Mouse (Mus musculus) gonadal fat pad, adult 2 months (tissue): ENCODE results near the gene Pam16. TPM values are rescaled to one million over a fixed set of nuclear protein-coding genes. Genes with fewer than 3 reads are reported as not detected.

Experiments
- DNase-seq: peaks from one replicate; pipeline ENCODE4 v3.0.0-alpha.2; 2012; ENCODE audit warnings: low read depth
- polyA plus RNA-seq: library from polyadenylated mRNA; depleted of rRNA; stranded (reverse); fragments of >200 nt; gene quantifications from 2 replicates; pipeline ENCODE4 v1.2.3, GENCODE M21; 2012

Pam16 gene
- polyA plus RNA-seq, 1 experiment, result 25.4 TPM

DNA sequence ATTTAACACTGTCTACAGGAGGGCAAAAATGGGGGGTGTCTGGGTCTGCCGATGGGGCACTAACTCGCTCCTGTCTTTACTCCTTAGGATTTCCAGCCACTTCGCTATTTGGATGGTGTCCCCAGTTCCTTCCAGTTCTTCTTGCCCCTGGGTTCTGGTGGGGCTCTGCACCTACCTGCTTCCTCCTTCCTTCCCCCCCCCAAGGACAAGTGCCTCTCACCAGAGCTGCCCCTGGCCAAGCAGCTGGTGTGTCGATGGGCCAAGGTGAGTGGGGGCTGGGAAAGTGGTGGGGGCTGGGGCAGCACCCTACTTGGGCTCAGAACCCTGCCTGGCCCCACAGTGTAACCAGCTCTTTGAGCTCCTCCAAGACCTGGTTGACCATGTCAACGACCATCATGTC, 13.6 kb downstream of the Pam16 start:
- DNase-seq, result no peak

- no peak for DNase-seq
Measured at GRCm38 (mm10) chr16:4608532-4609059, 16.2 kb downstream of the Pam16 start.

DNA sequence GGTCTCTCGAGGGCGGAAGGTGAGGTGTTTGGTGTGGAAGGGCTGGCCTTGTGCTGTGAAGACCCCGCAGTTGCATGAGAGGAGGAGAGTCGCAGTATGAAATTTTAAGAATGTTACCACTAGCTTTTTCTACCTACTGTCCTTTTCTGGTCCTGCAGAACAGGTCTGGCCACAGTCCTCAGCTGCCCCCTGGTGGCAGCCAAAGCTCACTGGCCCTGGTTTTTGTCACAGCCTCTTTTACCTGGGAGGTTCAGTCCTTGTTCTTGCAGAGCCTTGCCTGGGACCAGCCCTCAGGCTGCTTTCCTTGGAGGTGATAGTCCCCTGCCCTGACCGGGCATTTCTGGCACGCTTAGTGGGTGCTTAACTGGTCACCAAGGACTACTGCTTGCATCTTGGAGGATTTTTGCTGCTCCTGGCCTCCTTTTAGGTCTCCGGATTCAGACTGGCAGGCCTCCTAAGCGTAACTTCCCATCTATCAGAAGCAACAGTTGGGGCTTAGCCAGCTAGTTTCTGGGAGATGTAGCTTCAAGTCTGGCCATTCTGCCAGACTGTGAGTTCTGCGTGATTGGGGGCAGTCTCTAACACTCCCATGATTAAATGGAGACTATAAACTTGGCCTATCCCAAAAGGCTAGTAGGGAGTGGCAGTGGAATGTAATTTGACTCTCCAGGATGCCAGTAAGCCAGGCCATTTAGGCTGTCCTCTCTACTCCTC, 16.8 kb downstream of the Pam16 start:
- no peak for DNase-seq

DNA sequence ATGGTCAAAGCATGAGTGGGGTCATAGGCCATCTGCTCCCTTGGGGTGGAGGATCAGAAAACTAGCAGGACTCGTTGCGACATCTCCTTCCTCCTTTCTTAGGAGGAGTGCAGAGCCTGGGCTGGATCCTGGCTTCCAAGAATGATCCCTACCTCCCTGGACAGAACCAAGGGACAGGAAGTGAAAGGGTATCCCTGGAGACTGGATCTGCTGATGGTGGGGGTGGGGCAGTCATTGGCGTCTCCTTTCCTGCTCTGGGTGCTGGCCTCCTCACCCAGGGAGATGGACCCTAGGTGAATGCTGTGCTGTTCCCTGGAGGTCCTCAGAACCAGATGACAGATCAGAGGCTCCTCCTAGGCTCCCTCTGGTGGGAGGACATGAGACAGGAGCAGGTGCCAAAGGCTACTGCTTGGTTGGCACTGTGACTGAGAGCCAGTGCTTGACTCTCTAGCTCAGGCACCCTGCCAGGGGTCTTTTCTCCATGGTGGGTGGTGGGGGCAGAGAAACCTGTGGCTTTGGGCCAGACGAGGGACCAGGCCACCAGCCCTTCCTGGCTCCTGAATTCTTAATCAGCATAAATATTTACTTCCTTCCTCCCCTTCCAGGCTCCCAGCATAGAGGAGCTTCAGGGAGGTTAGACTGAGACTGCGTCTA, 18.2 kb downstream of the Pam16 start:
- no peak for DNase-seq

- DNase-seq, result no peak
Measured at GRCm38 (mm10) chr16:4605514-4606131, 19.2 kb downstream of the Pam16 start.

DNA sequence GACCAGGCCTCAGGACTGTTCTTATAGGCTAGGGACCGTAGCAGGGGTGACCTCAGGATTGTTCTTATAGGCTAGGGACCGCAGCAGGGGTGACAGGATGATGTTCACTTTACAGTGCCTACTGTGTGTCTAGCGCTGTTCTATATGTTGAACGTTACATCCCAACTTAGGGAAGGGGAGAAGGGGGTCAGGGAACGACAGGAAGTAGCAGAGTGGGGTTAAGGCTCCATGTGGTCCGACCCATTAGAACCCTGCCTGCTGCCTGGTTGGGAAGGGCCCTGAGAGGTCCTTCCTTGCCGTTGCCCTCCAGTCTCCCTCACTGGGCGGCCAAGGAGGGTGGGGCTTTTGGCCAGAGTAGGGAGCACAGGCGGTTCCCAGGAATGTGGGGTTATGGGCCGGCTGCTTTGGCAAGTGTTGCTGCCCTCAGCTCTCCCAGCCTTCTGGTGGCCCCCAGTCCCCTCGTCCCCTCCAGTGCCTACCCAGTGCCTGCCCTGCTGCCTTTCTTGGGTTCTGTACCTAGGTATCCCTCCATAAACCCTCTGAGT, 20.4 kb downstream of the Pam16 start:
- DNase-seq, result no peak

- no peak for DNase-seq
Measured at GRCm38 (mm10) chr16:4603453-4603837, 21.3 kb downstream of the Pam16 start.

DNA sequence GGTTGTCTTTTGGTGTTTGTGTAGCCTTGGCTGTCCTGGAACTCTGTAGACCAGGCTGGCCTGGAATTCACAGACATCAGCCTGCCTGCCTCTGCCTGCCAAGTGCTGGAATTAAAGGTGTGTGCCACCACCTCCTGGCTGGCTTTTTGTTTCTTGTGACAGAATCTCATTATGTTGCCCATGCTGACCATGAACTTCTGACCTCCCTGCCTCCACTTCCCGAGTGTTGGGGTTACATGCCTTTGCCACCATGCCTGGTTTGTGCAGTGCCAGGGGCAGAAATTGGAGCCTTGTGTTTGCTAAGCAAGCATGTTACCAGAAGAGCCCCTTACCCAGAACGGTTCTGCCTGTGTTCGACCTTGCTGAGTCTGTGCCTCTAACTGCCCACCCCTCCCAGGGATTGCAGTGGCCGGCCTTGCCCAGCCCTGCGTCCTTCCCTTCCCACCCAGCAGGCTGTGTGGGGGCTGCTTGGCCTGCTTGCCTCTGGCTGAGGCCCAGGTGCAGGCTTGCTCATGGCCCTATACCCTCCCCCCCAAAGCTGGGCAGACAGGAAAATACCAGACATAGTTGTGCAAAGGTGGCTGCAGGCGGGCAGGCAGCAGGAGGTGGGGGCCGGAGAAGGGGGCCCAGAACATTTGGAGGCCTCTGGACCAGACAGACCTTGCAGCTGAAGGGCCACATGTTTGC, 21.9 kb downstream of the Pam16 start:
- no peak for DNase-seq

GRCm38 (mm10) chr16:4602189-4602588, 22.6 kb downstream of the Pam16 start:
- DNase-seq, result no peak

GRCm38 (mm10) chr16:4600701-4601310, 24.0 kb downstream of the Pam16 start:
- DNase-seq, result no peak

GRCm38 (mm10) chr16:4599616-4600015, 25.2 kb downstream of the Pam16 start:
- DNase-seq, result no peak

GRCm38 (mm10) chr16:4598891-4599543, 25.8 kb downstream of the Pam16 start:
- DNase-seq, result no peak

- no peak for DNase-seq
Measured at GRCm38 (mm10) chr16:4598041-4598440, 26.7 kb downstream of the Pam16 start.

DNA sequence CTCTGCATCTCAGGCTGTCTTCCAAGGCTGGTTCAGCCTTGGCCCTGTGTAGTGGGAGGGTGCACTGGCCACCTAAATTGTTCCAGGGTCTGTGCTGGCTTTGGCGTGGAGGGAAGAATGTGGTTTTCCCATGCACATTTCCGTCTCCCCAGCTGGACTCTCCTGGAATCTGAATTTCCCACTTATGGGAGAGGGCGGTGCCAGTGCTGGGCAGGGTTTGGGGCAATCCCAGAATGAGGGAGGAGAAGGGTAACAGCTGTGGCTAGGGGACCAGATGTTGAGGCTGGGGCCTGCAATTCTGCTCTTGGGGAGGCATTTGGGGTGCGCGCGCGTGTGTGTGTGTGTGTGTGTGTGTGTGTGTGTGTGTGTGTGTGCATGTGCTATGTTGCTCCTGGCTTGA, 27.5 kb downstream of the Pam16 start:
- DNase-seq, result no peak

DNA sequence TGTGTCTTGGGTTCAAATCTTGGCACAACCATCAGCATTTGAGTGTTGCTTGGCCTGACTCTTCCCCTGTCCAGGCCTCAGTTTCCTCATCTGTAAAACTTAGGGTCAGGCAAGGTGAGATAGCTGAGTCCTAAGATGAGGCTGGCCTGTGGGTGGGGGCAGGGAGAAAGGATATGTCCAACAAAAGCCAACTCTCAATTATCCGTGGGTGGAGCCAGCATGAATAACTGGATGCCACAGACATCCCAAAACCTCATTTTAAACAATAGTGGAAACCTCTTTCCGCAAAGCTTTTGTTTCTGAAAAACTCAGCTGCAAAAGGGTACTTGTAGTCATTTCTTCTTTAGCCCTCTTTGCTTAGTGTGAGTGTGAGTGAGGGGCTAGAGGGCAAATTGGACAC, 28.0 kb downstream of the Pam16 start:
- DNase-seq, result no peak

GRCm38 (mm10) chr16:4596141-4596728, 28.6 kb downstream of the Pam16 start:
- DNase-seq, result no peak

DNA sequence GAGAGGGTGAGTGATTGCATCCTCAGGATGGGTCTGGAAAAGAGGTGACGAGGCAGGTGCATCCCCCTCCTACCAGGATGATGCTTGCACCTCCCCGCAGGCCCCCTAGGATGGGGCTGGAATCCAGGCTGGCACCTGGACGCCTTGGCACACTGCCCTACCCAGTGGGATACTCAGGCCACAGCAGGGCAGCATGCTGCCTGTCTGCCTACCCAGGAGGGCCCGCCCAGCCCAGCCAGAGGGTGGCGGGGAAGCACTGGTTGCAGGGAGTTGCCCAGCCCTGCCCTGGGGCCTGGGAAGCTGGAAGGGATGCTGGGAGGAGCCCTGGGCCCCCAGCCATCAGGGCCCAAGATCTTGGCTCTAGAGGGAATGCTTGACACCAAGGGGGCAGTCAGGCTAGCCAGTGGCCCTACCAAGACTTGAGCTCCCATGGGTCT, 29.2 kb downstream of the Pam16 start:
- DNase-seq, result no peak

DNA sequence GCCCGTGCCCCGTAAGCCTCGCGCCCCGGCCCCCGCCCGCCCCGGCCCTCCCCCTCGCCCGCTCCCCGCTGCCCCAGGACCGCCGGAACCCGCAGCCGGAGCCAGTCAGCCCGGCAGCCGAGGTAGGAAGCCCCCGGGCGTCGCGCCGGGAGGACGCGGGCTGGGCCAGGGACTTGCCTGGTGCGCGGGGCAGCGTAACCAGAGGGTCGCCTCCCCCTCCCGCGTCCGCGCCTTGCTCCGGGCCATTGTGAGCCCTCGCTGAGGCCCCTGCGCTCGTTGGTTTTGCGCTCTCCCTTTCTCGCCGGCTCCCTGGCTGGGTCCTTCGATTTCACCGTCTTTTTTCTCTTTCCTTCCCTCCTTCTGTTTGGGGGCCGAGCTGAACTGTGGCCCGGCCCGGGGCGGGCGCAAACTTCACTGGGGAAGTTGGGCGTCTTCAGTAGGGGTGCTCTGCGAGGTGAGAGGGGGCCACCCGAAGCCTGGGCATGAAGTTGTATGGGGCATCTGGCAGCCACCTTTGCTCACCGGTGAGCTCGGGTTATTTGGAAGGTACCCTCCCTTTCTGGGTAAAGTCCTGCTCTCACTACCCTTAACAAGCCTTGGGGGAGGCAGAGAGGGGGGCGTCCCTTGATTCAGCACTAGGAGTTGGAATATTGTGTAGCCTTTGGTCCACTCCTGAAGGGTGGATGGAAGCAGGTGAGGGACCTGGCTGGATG, 29.8 kb downstream of the Pam16 start:
- DNase-seq, result no peak

DNA sequence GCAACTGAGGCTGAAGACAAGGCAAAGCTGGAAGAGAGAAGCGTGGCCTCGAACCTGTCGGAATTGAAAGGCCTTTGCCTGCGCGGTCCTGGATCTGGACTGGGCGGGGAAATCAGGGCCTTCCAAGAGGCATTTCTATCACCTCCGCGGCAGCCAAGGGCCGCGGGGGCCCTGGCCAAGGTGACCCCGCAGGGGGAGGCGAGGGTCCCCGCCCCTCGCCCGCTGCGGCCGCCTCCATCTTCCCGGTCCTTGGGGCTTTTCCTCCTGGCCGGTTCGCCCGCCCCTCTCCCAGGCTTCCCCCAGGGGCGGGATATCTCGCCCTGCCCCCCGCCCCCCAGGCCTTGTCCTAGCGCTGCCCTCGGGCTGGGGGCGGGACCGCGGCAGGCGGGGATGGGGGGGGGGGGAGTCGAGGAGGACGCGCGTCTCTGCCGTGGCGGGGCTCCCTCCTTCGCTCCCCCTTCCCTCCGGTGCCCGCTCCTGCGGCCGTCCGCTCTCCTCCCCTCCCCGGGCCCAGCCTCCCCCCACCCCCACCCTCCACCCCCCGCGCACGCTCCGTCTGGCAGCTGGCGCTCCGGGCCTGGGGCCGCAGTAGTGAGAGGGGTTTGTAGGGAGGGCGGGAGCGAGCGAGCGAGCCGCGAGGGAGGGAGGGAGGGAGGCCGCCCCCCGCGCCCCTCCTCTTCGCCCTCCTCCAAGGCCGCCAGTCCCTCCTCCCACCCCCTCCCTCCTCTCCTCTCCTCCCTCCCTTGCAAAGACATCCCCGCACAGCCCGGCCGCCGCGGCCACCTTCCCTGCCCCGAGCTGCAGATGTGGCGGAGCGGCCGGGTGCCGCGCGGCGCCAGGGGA, 30.6 kb downstream of the Pam16 start, which contains the start of gene Glis2:
TSS of gene Glis2 (plus strand) at position 743 of the 843 bp plus-strand sequence.
- DNase-seq, result no peak
